Mouse (Mus musculus) 3134 (cell line): Measurements from ENCODE around the gene Prokr1.

ENCODE experiments used
- DNase-seq: peaks from one replicate; pipeline ENCODE4 v3.0.0-alpha.2; 2011; ENCODE audit warnings: low spot score; ENCODE audit not compliant: insufficient read length; ENCODE audit errors: extremely low read depth

Prokr1 gene

DNA sequence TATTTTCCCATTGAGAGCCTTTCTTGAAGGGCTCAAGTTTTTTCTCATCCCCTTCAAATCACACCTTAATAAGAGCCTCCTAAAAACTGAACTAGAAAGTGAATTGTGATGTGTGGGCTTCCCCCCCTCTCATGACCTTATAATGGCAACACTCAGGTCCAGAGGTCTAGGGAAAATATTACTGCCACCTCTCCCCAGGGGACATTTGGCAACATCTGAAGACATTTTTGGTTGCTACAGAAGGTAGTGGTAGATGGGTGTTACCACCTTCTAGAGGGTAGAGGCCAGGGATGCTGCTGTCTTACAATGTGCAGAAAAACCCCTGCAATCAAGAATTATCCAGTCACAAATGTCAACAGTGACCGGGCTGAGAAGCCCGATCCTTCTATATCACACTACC lies 60.2 kb downstream of the Prokr1 start:
- DNase-seq, result no peak
